In the genomic region with DNA sequence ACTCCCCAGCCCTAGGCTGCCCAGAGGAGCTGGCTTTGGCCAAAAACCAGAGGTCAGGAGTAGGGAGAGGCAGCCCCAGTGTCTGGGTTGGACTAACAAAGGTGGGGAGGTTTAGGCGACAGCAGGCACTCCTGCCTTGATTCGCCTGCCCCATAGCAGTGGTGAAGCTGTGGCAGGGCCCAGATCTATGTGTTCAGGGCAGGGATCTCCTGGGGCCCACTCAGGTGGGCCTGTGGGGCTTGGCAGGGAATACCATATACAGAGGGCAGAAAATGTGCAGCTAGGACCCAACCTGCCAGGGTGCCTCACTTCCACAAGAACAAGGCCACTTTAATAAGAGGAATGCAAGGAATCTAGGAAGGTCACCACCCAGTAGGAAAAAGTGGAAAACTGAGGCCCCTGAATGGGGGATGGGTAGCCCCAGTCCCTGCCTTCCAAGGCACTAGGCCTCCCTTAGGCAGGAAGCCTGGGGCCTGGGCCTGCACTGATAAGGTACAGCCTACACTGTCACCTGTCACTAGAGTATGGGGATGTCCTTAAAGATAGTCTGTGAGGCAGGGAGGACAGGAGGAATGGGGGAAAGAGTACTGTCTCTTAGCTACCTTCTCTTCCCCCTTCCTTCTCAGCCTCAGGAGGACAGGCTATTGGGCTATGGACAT, we compare ENCODE assay signal across 9 mouse cellular contexts. TPM values are rescaled to one million over a fixed set of nuclear protein-coding genes. Genes with fewer than 3 reads are reported as not detected.
DNase-seq lines count a peak whose midpoint lies in the region; ATAC-seq and TF ChIP-seq lines count a peak whose summit lies in the region.
"Had no signal": no experiment of that assay in that cellular context is flagged by ENCODE, and none has a peak within 500 bp of the region (broad histone marks: within the 10 kb centered on the region; RNA-seq: fewer than 3 reads in every experiment).

No protein-coding gene starts in this region.

- no peak for DNase-seq in forebrain, embryonic 10.5 days (ENCODE audit: extremely low spot score, low spot score)
- DNase-seq in thymus, adult 2 months: peak; percentile 36
- DNase-seq in thymus, postnatal 10 days (ENCODE audit: low spot score in 2 of 2): no peak
- DNase-seq in liver, postnatal 0 days: peak; percentile 76
- DNase-seq in right cerebral cortex, adult 18-20 months: no peak
- no peak for DNase-seq in gastrocnemius, postnatal 10 days
- DNase-seq in kidney, adult 11 months: no peak
- DNase-seq: kidney, postnatal 36 days had no signal

- H3K27ac ChIP-seq in forebrain, embryonic 10.5 days: peak overlapping the region; percentile 71
- no peak overlapping the region for H3K27ac ChIP-seq in forebrain, embryonic 12.5 days
- H3K27ac ChIP-seq in thymus, adult 2 months (ENCODE audit: control insufficient read depth, insufficient read depth, low read length): peak overlapping the region; percentile 90
- peak overlapping the region; percentile 97 for H3K27ac ChIP-seq in liver, postnatal 0 days (ENCODE audit: low read depth)

- H3K27me3 ChIP-seq in forebrain, embryonic 10.5 days (ENCODE audit: poor library complexity, severe bottlenecking): no peaks in the 10 kb centered on the region
- no peaks in the 10 kb centered on the region for H3K27me3 ChIP-seq in forebrain, embryonic 12.5 days
- H3K27me3 ChIP-seq in thymus, adult 2 months (ENCODE audit: control insufficient read depth, insufficient read depth, low read length): no peaks in the 10 kb centered on the region
- no peaks in the 10 kb centered on the region for H3K27me3 ChIP-seq in liver, postnatal 0 days (ENCODE audit: insufficient read depth, low read length)

- ATAC-seq in forebrain, embryonic 12.5 days (ENCODE audit: low FRiP score): no peak
- peak; percentile 76 for ATAC-seq in liver, postnatal 0 days

- no peak for TF ChIP-seq POLR2A in thymus, adult 2 months (IDR thresholded peaks at IDR 0.05; ENCODE audit: control insufficient read depth, extremely low read depth, insufficient read depth, low read length, poor library complexity)

- no peak overlapping the region for H3K9ac ChIP-seq in forebrain, embryonic 12.5 days
- peak overlapping the region; percentile 81 for H3K9ac ChIP-seq in liver, postnatal 0 days (replicated peaks)

- no peak for TF ChIP-seq CTCF in thymus, adult 2 months (IDR thresholded peaks at IDR 0.05; ENCODE audit: borderline replicate concordance, control insufficient read depth, extremely low read depth, insufficient read depth, low read length, poor library complexity)
- TF ChIP-seq CTCF in liver, postnatal 0 days (IDR thresholded peaks at IDR 0.05; ENCODE audit: low read depth): no peak

- no peaks in the 10 kb centered on the region for H3K9me3 ChIP-seq in forebrain, embryonic 10.5 days
- H3K9me3 ChIP-seq in forebrain, embryonic 12.5 days: no peaks in the 10 kb centered on the region
- no peaks in the 10 kb centered on the region for H3K9me3 ChIP-seq in liver, postnatal 0 days (ENCODE audit: low read length)

- H3K4me2 ChIP-seq in forebrain, embryonic 12.5 days: no peak overlapping the region
- peak overlapping the region; percentile 87 for H3K4me2 ChIP-seq in liver, postnatal 0 days (ENCODE audit: low read depth, low read length)

- H3K4me1 ChIP-seq in forebrain, embryonic 10.5 days: peaks cover 27% of the 10 kb centered on the region
- H3K4me1 ChIP-seq in forebrain, embryonic 12.5 days: 0 out of 2 replicates have a peak, but pooled peaks cover 3% of the 10 kb centered on the region
- H3K4me1 ChIP-seq in thymus, adult 2 months (replicated peaks; ENCODE audit: control insufficient read depth, insufficient read depth, low read length): peaks cover 63% of the 10 kb centered on the region
- peaks cover 48% of the 10 kb centered on the region for H3K4me1 ChIP-seq in liver, postnatal 0 days (ENCODE audit: insufficient read depth)

- WGBS in forebrain, embryonic 10.5 days: 83% methylated on average over 2 of the region's 2 CpGs
- 76% methylated on average over 2 of the region's 2 CpGs for WGBS in forebrain, embryonic 12.5 days
- WGBS in thymus, adult 2 months: 46% methylated on average over 2 of the region's 2 CpGs
- 42% methylated on average over 2 of the region's 2 CpGs for WGBS in liver, postnatal 0 days (ENCODE audit: insufficient replicate concordance)

- peak overlapping the region; percentile 23 for H3K4me3 ChIP-seq in forebrain, embryonic 10.5 days
- no peak overlapping the region for H3K4me3 ChIP-seq in forebrain, embryonic 12.5 days (replicated peaks)
- peak overlapping the region; percentile 48 for H3K4me3 ChIP-seq in thymus, adult 2 months (ENCODE audit: control insufficient read depth, insufficient read depth, low read length)
- H3K4me3 ChIP-seq in liver, postnatal 0 days (ENCODE audit: low read depth, low read length): peak overlapping the region; percentile 58

- no peaks in the 10 kb centered on the region for H3K36me3 ChIP-seq in forebrain, embryonic 10.5 days (replicated peaks)
- H3K36me3 ChIP-seq in forebrain, embryonic 12.5 days (replicated peaks): no peaks in the 10 kb centered on the region
- H3K36me3 ChIP-seq in thymus, adult 2 months (ENCODE audit: control insufficient read depth, insufficient read depth, low read length): no peaks in the 10 kb centered on the region
- no peaks in the 10 kb centered on the region; the same call in 1 of the 2 replicates for H3K36me3 ChIP-seq in liver, postnatal 0 days (replicated peaks; ENCODE audit: insufficient read depth, low read length)

- TF ChIP-seq EP300 in liver, postnatal 0 days (IDR thresholded peaks at IDR 0.05; ENCODE audit: low read depth): peak; percentile 92

RNA-seq across cellular contexts. Expression of a gene that starts 1.4 kb away (rescaled TPM):
- polyA plus RNA-seq in forebrain, embryonic 10.5 days (2016; fragmentation: Nextera tagmentation; extraction: Ambion mirVana): 6.0 and 6.8 TPM in 2 replicates
- 1.3 and 1.5 TPM in 2 replicates for polyA plus RNA-seq in forebrain, embryonic 12.5 days (2016; fragmentation: Nextera tagmentation; extraction: Ambion mirVana)
- polyA plus RNA-seq in thymus, adult 2 months (2012; rRNA removed): 78.8 and 92.3 TPM in 2 replicates
- polyA plus RNA-seq in liver, postnatal 0 days (2015; fragmentation: Nextera tagmentation; extraction: Ambion mirVana): 31.0 and 37.5 TPM in 2 replicates
- under 1 TPM; 0.16 to 0.90 TPM for total RNA-seq in gastrocnemius, postnatal 10 days (2021)

RNA-seq across cellular contexts. Expression of a gene that starts 37.2 kb away (rescaled TPM):
- 0.31 and 0.40 TPM in 2 replicates for polyA plus RNA-seq in forebrain, embryonic 10.5 days (2016; fragmentation: Nextera tagmentation; extraction: Ambion mirVana)
- 0.17 and 0.40 TPM in 2 replicates for polyA plus RNA-seq in forebrain, embryonic 12.5 days (2016; fragmentation: Nextera tagmentation; extraction: Ambion mirVana)
- polyA plus RNA-seq in thymus, adult 2 months (2012; rRNA removed): 1.1 and 1.5 TPM in 2 replicates
- 0.21 and 0.23 TPM in 2 replicates for polyA plus RNA-seq in liver, postnatal 0 days (2015; fragmentation: Nextera tagmentation; extraction: Ambion mirVana)
- not detected for total RNA-seq in gastrocnemius, postnatal 10 days (2021)

RNA-seq across cellular contexts. Expression of a gene that starts 46.3 kb away (rescaled TPM):
- 225 and 250 TPM in 2 replicates for polyA plus RNA-seq in forebrain, embryonic 10.5 days (2016; fragmentation: Nextera tagmentation; extraction: Ambion mirVana)
- 199 and 205 TPM in 2 replicates for polyA plus RNA-seq in forebrain, embryonic 12.5 days (2016; fragmentation: Nextera tagmentation; extraction: Ambion mirVana)
- polyA plus RNA-seq in thymus, adult 2 months (2012; rRNA removed): 249 and 255 TPM in 2 replicates
- 213 and 231 TPM in 2 replicates for polyA plus RNA-seq in liver, postnatal 0 days (2015; fragmentation: Nextera tagmentation; extraction: Ambion mirVana)
- 100 to 1,000 TPM; 236 to 268 TPM for total RNA-seq in gastrocnemius, postnatal 10 days (2021)

Comparison
In these comparisons a context has a peak if more than half of its experiments do, and no peak if none do; other contexts are left out.
1. DNase-seq: peak in thymus, adult 2 months (single experiment) and liver, postnatal 0 days (single experiment); none in forebrain, embryonic 10.5 days (single experiment), thymus, postnatal 10 days (0 of 2), right cerebral cortex, adult 18-20 months (single experiment), gastrocnemius, postnatal 10 days (single experiment) and kidney, adult 11 months (single experiment).